Mouse (Mus musculus): ENCODE data around the gene Fam166b. TPM values are rescaled to one million over a fixed set of nuclear protein-coding genes. Genes with fewer than 3 reads are reported as not detected.

Fam166b gene
- polyA plus RNA-seq (2015; fragmentation: Nextera tagmentation; extraction: Ambion mirVana), result 0.27 and 0.44 TPM in 2 replicates

DNA sequence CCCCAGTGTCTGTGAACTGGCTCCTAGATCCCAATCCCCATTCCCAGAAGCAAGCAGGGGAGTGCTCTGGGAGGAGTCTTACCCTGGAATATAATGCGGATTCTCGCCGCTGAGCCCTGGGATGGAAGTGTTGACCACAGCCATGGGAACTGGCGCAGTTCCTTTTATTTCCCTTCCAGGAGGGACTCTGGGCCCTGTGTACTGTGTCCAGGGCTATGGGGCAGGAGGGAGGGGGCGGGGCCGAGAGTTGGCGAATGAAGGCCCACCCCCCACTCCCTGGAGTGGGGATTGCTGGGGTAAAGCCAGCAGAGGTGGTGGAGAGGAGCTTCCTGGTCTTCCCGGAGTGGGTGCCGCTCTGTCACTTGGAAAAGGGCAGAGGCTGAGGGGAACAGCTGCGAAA lies at the start of gene Fam166b:
Gene Fam166b (minus strand): TSS at position 189 of the 400 bp plus-strand sequence.
- H3K4me2 ChIP-seq, result peak within 1 kb of the TSS; percentile 48
- 6% methylated on average over 10 of the region's 10 CpGs for WGBS
- H3K9me3 ChIP-seq (replicated peaks), result no peaks in the 10 kb centered on the region
- peak within 1 kb of the TSS; percentile 25 for H3K27ac ChIP-seq
- peak within 1 kb of the TSS; percentile 8 for H3K4me3 ChIP-seq (replicated peaks)
- H3K36me3 ChIP-seq, result peaks cover 27% of the 10 kb centered on the region
- H3K9ac ChIP-seq, result peak within 1 kb of the TSS; percentile 31; the same call in 1 of the 2 replicates
- H3K27me3 ChIP-seq, result peaks cover 49% of the 10 kb centered on the region
- peaks cover 41% of the 10 kb centered on the region for H3K4me1 ChIP-seq
- ATAC-seq (replicated peaks; ENCODE audit: low FRiP score), result 0 out of 2 replicates have a peak, but pooled peaks have one; percentile 37

DNA sequence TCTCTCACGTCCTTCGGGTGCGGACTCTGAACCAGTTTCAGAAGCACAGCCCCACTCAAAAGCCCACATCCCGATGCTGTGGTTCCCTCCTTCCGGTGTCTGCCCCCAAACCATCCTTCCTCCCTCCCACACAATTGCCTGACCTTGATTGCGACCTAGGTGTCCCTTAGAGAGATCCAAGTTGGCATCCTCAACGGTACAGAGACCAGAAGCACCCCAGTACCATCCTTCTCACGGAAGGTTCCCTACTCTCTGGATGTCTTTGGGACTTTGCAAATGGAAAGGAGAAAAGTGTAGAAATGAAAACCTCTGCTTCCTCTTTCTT lies 49.6 kb upstream of the Fam166b start:
- peak overlapping the region; percentile 65 for H3K27ac ChIP-seq
- H3K4me1 ChIP-seq, result peaks cover 13% of the 10 kb centered on the region
- no peaks in the 10 kb centered on the region for H3K9me3 ChIP-seq (replicated peaks)
- H3K36me3 ChIP-seq, result no peaks in the 10 kb centered on the region
- no peaks in the 10 kb centered on the region for H3K27me3 ChIP-seq
- H3K9ac ChIP-seq, result peak overlapping the region; percentile 40; the same call in 1 of the 2 replicates
- peak overlapping the region; percentile 37 for H3K4me3 ChIP-seq (replicated peaks)
- H3K4me2 ChIP-seq, result peak overlapping the region; percentile 59
- 43% methylated on average over 8 of the region's 8 CpGs for WGBS
- ATAC-seq (replicated peaks; ENCODE audit: low FRiP score), result 0 out of 2 replicates have a peak, but pooled peaks have one; percentile 14

DNA sequence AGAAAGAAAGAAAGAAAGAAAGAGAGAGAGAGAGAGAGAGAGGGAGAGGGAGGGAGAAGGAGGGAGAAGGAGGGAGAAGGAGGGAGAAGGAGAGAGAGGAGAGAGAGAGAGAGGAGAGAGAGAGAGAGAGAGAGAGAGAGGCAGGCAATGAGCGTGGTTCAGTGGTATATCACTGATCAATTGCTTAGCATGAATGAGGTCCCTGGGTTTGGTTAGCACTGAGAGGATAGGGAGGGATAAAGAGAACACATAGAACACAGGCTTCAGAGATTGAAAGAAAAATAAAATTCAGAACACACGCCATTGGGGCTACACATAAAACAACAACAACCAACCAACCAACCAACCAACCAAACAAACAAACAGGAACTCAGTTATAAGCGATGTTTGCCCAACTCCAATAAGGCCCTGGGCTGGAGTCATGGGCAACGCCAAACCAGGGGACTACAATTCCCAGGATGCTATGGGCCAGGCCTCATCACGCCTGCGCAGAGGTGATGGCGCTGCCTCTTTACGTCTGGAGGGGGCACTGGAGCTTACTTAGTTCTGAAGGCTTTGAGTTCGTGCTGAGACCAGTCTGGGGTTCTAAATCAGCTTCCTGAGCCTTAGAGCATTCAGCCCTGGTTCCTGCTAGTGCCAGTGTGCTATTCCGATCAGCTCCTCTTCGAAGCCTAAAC lies 49.1 kb upstream of the Fam166b start:
- H3K4me1 ChIP-seq, result peaks cover 13% of the 10 kb centered on the region
- no peaks in the 10 kb centered on the region for H3K36me3 ChIP-seq
- peak overlapping the region; percentile 65 for H3K27ac ChIP-seq
- peak overlapping the region; percentile 59 for H3K4me2 ChIP-seq
- no peaks in the 10 kb centered on the region for H3K27me3 ChIP-seq
- H3K9me3 ChIP-seq (replicated peaks), result no peaks in the 10 kb centered on the region
- 17% methylated on average over 11 of the region's 11 CpGs for WGBS
- peak overlapping the region; percentile 40; the same call in 1 of the 2 replicates for H3K9ac ChIP-seq
- ATAC-seq (replicated peaks; ENCODE audit: low FRiP score), result peak; percentile 93
- H3K4me3 ChIP-seq (replicated peaks), result peak overlapping the region; percentile 37

DNA sequence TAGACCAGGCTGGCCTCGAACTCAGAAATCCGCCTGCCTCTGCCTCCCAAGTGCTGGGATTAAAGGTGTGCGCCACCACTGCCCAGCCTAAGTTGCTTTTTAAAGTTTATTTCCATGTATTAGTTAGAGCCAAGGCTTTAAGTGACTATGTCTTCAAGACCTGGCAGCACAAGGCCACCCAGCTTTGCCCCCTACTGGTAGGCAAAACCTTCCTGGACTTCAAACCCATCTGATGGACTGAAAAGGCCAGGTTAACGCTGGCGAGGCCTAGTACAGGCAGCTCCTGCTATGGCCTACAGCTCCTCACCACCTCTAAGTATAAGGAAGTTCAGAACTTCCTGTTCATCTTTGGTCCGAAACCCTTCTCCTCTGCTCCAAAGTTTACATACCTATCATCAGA lies 47.7 kb upstream of the Fam166b start:
- Histone ChIP-seq H3K27ac (no peak overlapping the region), H3K36me3 (no peaks in the 10 kb centered on the region), H3K4me1 (peaks cover 13% of the 10 kb centered on the region), H3K9me3 (replicated peaks) (no peaks in the 10 kb centered on the region), H3K27me3 (no peaks in the 10 kb centered on the region), H3K4me3 (replicated peaks) (no peak overlapping the region), H3K4me2 (no peak overlapping the region), H3K9ac (no peak overlapping the region)
- 84% methylated on average over 6 of the region's 6 CpGs for WGBS
- ATAC-seq (replicated peaks; ENCODE audit: low FRiP score), result no peak

DNA sequence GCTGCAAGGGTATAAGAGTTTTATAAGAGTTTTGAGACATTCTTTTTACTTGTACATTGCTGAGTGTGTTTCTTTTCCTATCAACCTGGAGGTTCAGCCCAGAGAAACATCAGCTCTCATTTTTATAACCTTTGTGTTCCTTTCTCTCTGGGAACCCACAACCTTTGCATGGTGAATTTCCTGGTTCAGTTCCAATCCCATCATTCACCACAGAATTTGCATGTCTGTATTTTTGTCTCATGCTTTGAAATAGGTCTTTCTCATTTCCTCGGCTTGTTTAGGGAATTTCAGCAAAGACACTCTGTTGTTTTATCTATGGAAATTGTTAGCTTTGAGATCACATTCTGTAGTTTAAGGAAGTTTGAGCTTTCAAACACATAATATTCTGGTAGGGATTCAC lies 44.7 kb upstream of the Fam166b start:
- H3K4me1 ChIP-seq, result peaks cover 8% of the 10 kb centered on the region
- no peak overlapping the region for H3K4me2 ChIP-seq
- H3K4me3 ChIP-seq (replicated peaks), result no peak overlapping the region
- H3K27ac ChIP-seq, result no peak overlapping the region
- no peak for ATAC-seq (replicated peaks; ENCODE audit: low FRiP score)
- no peaks in the 10 kb centered on the region for H3K36me3 ChIP-seq
- WGBS, result 76% methylated on average over 1 of the region's 1 CpGs
- no peak overlapping the region for H3K9ac ChIP-seq
- H3K27me3 ChIP-seq, result no peaks in the 10 kb centered on the region
- H3K9me3 ChIP-seq (replicated peaks), result no peaks in the 10 kb centered on the region

DNA sequence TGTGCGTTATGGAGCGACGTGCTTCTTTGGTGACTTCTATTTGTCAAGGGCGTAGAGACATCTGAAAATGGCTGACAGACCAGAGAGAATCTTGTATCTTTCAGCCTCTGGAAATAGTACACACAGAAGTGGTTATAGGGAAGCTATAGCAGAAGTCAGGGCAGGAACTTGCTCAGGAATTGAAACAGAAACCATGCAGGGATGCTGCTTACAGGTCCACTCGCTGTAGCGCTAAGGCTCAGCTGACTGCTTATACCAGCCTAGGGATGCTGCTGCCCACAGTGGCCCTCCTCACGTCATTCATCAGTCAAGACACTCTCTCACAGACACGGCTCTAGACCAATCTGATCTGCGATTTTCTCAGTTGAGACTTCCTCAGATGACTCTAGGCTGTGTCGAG lies 41.4 kb upstream of the Fam166b start:
- 89% methylated on average over 10 of the region's 10 CpGs for WGBS
- H3K4me1 ChIP-seq, result no peaks in the 10 kb centered on the region
- H3K9me3 ChIP-seq (replicated peaks), result no peaks in the 10 kb centered on the region
- no peak overlapping the region for H3K9ac ChIP-seq
- no peak overlapping the region for H3K27ac ChIP-seq
- no peaks in the 10 kb centered on the region for H3K36me3 ChIP-seq
- ATAC-seq (replicated peaks; ENCODE audit: low FRiP score), result no peak
- H3K27me3 ChIP-seq, result no peaks in the 10 kb centered on the region
- no peak overlapping the region for H3K4me2 ChIP-seq
- no peak overlapping the region for H3K4me3 ChIP-seq (replicated peaks)

DNA sequence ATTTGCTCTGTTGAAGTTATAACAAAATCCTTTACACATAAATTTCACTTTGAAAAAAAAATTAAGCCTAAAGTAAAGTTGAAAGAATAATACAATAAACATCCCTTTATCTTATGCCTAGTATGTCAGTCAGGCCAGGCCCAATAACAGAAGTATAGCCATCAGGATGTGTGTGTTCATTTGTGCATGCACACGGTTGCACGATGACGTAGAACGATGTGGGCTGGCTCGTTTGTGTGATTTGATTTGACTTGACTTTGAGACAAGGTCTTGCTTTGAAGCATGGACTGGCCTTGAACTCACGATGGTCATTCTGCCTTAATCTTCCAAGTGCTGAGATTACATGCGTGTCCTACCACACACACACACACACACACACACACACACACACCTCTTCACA lies 37.9 kb upstream of the Fam166b start:
- H3K4me1 ChIP-seq, result no peaks in the 10 kb centered on the region
- no peak overlapping the region for H3K9ac ChIP-seq
- H3K36me3 ChIP-seq, result no peaks in the 10 kb centered on the region
- no peaks in the 10 kb centered on the region for H3K27me3 ChIP-seq
- ATAC-seq (replicated peaks; ENCODE audit: low FRiP score), result no peak
- WGBS, result 92% methylated on average over 7 of the region's 7 CpGs
- no peak overlapping the region for H3K4me2 ChIP-seq
- H3K27ac ChIP-seq, result no peak overlapping the region
- H3K9me3 ChIP-seq (replicated peaks), result no peaks in the 10 kb centered on the region
- H3K4me3 ChIP-seq (replicated peaks), result no peak overlapping the region

DNA sequence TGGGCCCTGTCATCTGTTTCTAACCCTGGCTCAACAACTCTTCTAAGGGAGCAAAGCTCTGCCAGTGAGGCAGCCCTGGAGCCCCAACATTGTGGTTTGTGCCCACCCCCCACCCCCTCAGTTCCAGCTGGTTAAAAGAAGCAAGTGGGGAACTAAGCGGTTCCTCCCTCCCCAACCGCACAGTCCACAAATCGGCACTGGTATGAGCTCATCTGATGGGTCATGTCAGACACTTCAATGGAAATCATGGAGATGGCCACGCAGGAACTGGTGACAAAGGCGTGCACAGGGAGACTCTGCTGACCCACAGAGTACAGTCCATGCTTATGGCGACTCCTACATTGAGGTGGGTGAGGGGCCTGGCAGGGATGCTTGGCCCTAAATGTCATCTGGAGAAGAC lies 37.0 kb upstream of the Fam166b start:
- no peak overlapping the region for H3K27ac ChIP-seq
- WGBS, result 86% methylated on average over 6 of the region's 6 CpGs
- H3K4me2 ChIP-seq, result no peak overlapping the region
- no peaks in the 10 kb centered on the region for H3K27me3 ChIP-seq
- no peak for ATAC-seq (replicated peaks; ENCODE audit: low FRiP score)
- no peaks in the 10 kb centered on the region for H3K4me1 ChIP-seq
- H3K36me3 ChIP-seq, result no peaks in the 10 kb centered on the region
- no peak overlapping the region for H3K4me3 ChIP-seq (replicated peaks)
- H3K9ac ChIP-seq, result no peak overlapping the region
- no peaks in the 10 kb centered on the region for H3K9me3 ChIP-seq (replicated peaks)

DNA sequence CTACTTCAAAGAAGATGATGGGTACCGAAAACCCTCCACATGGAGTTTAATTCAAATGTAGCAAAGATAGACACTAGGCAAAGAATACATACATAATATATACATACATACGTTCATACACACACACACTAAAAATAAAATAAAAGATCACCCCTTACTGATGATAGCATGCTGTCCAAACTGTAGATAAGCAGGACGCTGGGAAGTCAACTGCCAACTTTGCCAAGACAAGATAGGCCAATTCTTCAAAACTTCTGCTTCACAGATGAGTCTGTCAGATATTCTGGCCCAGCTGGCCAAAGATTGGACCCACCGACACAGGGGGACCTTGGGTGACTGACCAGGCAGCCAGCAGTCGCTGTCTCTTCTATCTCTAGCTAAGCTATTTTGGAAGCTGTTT lies 34.2 kb upstream of the Fam166b start:
- no peak overlapping the region for H3K4me2 ChIP-seq
- H3K9ac ChIP-seq, result no peak overlapping the region
- H3K4me3 ChIP-seq (replicated peaks), result no peak overlapping the region
- H3K27me3 ChIP-seq, result no peaks in the 10 kb centered on the region
- 89% methylated on average over 5 of the region's 5 CpGs for WGBS
- ATAC-seq (replicated peaks; ENCODE audit: low FRiP score), result no peak
- no peak overlapping the region for H3K27ac ChIP-seq
- no peaks in the 10 kb centered on the region for H3K9me3 ChIP-seq (replicated peaks)
- H3K36me3 ChIP-seq, result no peaks in the 10 kb centered on the region
- H3K4me1 ChIP-seq, result no peaks in the 10 kb centered on the region

DNA sequence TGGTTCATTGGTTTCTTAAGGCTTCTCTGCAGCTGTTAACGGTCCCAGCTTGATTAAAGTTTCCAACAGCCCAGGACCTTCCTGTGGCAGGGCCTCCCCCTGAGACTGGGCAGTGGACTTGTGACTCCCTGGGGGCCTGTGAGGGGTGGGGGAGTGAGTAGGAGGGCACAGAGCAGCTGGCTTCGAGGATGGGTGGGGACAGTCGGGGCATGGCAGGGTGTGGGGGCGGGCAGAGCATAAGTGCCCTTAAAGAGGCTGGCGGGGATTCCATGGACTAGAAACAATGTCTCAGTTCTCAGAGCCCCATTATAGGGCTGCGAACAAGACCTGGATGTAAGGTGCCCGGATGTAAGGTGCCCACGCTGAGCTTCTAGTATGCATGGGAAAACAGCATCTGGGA lies 28.2 kb upstream of the Fam166b start:
- H3K27ac ChIP-seq, result no peak overlapping the region
- WGBS, result 20% methylated on average over 8 of the region's 8 CpGs
- 0 out of 2 replicates have a peak, but pooled peaks have one; percentile 30 for ATAC-seq (replicated peaks; ENCODE audit: low FRiP score)

DNA sequence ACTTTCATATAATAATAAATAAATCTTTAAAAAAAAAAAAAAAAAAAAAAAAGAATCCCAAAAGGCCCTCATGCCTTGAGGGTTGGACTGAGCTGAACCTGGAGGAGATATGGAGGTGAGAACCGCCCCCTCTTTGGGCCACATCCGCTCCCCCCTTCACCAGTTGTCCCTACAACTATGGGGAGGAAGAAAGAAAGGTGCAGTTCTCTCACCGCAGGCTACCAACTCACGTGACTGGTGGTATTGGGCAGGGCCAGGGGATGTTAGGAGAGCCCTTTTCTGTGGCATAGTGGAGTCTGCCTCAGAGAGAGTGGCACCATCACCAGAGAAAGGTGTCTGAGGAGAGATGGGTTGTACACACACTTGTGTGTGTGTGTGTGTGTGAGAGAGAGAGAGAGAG lies 27.5 kb upstream of the Fam166b start:
- Histone ChIP-seq H3K36me3 (no peaks in the 10 kb centered on the region), H3K27me3 (peaks cover 37% of the 10 kb centered on the region), H3K9ac (no peak overlapping the region), H3K4me3 (replicated peaks) (no peak overlapping the region), H3K27ac (no peak overlapping the region), H3K9me3 (replicated peaks) (no peaks in the 10 kb centered on the region), H3K4me1 (peaks cover 36% of the 10 kb centered on the region), H3K4me2 (no peak overlapping the region)
- no peak for ATAC-seq (replicated peaks; ENCODE audit: low FRiP score)
- WGBS, result 30% methylated on average over 4 of the region's 4 CpGs

More for the DNA sequence above, 28.2 kb upstream of the Fam166b start:
- H3K36me3 ChIP-seq, result no peaks in the 10 kb centered on the region
- no peak overlapping the region for H3K9ac ChIP-seq
- no peaks in the 10 kb centered on the region for H3K9me3 ChIP-seq (replicated peaks)
- no peak overlapping the region for H3K4me2 ChIP-seq
- H3K27me3 ChIP-seq, result peaks cover 33% of the 10 kb centered on the region
- H3K4me3 ChIP-seq (replicated peaks), result no peak overlapping the region
- peaks cover 35% of the 10 kb centered on the region for H3K4me1 ChIP-seq

DNA sequence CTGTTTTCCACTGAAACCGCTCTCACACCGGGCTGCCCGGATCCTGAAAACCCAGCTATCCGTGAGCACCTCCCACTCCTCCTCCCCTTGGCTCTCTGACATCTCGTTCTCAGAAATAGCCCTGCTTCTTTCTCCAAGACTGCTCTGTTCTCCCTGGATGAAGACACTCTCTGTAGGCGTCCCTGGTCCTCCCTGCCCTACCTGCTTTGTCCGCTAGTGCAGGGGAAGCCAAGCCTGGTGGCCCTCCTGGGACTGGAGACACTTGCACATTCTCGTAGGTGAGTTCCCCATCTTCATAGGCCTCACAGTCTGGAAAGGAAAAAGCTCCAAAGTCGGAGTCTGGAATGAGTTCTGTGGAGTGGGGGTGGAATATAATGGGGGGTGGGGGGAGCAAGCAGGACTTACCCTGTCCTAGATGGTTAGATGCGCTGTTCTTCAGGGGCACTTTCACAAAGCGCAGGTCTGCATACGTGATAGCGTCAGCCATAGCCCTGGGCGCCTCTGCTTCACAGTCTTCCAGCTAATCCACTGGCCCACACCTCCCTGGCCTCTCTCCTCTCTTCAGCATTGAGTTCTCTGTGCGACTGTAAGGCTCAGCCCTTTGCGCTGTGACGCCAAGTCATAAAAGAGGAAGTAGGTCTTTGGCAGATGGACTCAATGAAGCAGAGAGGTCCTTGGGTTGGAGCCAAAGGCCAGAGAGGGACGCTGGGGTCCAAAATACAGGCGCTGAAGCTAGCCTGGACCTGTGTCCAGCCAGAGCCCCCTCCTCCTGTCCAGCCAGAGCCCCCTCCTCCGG lies 25.3 kb upstream of the Fam166b start, which contains the start of gene Cd72:
Gene Cd72 (minus strand): TSS at position 588 of the 796 bp plus-strand sequence.
- Histone ChIP-seq H3K27ac (no peak within 1 kb of the TSS), H3K36me3 (no peaks in the 10 kb centered on the region), H3K4me3 (replicated peaks) (peak within 1 kb of the TSS; percentile 28), H3K9me3 (replicated peaks) (no peaks in the 10 kb centered on the region), H3K27me3 (peaks cover 37% of the 10 kb centered on the region), H3K4me1 (peaks cover 36% of the 10 kb centered on the region), H3K9ac (0 out of 2 replicates have a peak within 1 kb of the TSS, but pooled peaks have one; percentile 14), H3K4me2 (peak within 1 kb of the TSS; percentile 64)
- ATAC-seq (replicated peaks; ENCODE audit: low FRiP score), result no peak; the same call in 1 of the 2 replicates
- 26% methylated on average over 20 of the region's 20 CpGs for WGBS

All from kidney, embryonic 15.5 days (tissue).